Mouse (Mus musculus) forebrain, embryonic 10.5 days (tissue): Measurements from ENCODE around the gene Grm4. TPM values are rescaled to one million over a fixed set of nuclear protein-coding genes. Genes with fewer than 3 reads are reported as not detected.
"Not testable (repeated sequence)": the region's sequence is repeated elsewhere in the genome, so short reads cannot be mapped to it uniquely, and the experiment has no call there.

ENCODE experiments used
- DNase-seq: peaks from one replicate; pipeline ENCODE4 v3.0.0-alpha.2; 2017; ENCODE audit warnings: low spot score; ENCODE audit errors: extremely low spot score
- H3K27ac ChIP-seq: fragments of 300-500 bp; sonication (generic); 2 replicates; pipeline ENCODE4 v1.5.1; 2016; ENCODE audit warnings: mild to moderate bottlenecking
- H3K27me3 ChIP-seq: fragments of 300-500 bp; sonication (generic); 2 replicates; pipeline ENCODE4 v1.6.1; 2016; ENCODE audit warnings: mild to moderate bottlenecking; ENCODE audit not compliant: poor library complexity, severe bottlenecking
- H3K36me3 ChIP-seq: fragments of 300-500 bp; sonication (generic); replicated peaks from 2 replicates; pipeline ENCODE4 v1.6.1; 2016; ENCODE audit warnings: mild to moderate bottlenecking, moderate library complexity
- H3K4me1 ChIP-seq: fragments of 300-500 bp; sonication (generic); 2 replicates; pipeline ENCODE4 v1.6.1; 2016
- H3K4me3 ChIP-seq: fragments of 300-500 bp; sonication (generic); 2 replicates; pipeline ENCODE4 v1.5.1; 2016; ENCODE audit warnings: mild to moderate bottlenecking, moderate library complexity
- H3K9me3 ChIP-seq: fragments of 300-500 bp; sonication (generic); 2 replicates; pipeline ENCODE4 v1.6.1; 2016; ENCODE audit warnings: mild to moderate bottlenecking, moderate library complexity
- WGBS: fragments of 180-500 bp; shearing (Covaris S2); methylation state at CpG from one replicate; pipeline ENCODE4 v1.1.7; 2016; 5-methylcytosine and 5-hydroxymethylcytosine counted together
- polyA plus RNA-seq: library from polyadenylated mRNA; unstranded; fragments of >200 nt; fragmentation: Nextera tagmentation; extraction: Ambion mirVana; gene quantifications from 2 replicates; pipeline ENCODE4 v1.2.1, GENCODE M21; 2016

The Grm4 gene
- polyA plus RNA-seq, 1 experiment from 2014 or later, result 0.61 TPM

DNA sequence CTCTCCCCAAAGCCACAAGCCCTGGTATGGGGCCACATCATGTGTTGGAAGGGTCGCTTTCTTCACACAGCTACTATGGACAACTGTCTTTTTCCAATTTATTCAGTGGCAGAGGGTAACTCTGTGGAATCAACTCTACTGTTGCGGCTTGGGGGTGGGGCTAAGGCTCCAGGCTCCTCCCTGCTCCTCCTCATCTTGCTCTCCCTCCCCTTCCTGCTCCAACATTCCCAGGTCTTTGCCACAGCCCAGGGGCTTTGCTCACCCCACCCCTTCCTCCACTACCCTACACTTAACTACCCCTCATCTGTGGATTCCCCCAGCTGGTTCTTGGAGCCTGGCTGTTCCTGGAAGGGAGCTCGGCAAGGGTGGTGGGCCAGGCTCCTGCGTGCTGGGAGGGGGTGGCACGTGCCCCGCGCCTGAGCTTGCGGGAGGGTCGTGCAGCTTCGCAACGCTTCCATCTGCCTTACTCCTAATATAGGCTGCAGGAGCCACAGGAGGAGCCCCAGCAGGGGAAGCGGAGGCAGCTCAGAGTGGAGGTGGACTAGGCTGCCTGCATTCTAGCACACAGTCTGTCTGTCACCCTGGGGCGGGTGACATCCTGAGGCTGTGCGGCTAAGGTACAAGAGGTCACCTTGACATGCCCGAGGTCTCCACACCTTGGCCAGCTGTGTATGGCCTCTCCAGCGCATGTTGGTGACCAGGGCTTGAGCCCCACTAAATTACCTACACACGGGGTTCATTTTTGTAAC lies 135.5 kb downstream of the Grm4 start:
- H3K36me3 ChIP-seq, result no peaks in the 10 kb centered on the region
- DNase-seq, result no peak
- H3K4me3 ChIP-seq, result no peak overlapping the region
- H3K27me3 ChIP-seq, result peaks cover 15% of the 10 kb centered on the region
- no peaks in the 10 kb centered on the region for H3K9me3 ChIP-seq
- no peak overlapping the region; the same call in 1 of the 2 replicates for H3K27ac ChIP-seq
- WGBS, result 45% methylated on average over 17 of the region's 17 CpGs
- peaks cover 23% of the 10 kb centered on the region for H3K4me1 ChIP-seq

- no peak overlapping the region for H3K27ac ChIP-seq
- no peak overlapping the region for H3K4me3 ChIP-seq
- H3K36me3 ChIP-seq, result no peaks in the 10 kb centered on the region
- peaks cover 15% of the 10 kb centered on the region for H3K27me3 ChIP-seq
- peaks cover 21% of the 10 kb centered on the region for H3K4me1 ChIP-seq
- 0 out of 2 replicates have a peak, but pooled peaks cover 3% of the 10 kb centered on the region for H3K9me3 ChIP-seq
- 93% methylated on average over 11 of the region's 11 CpGs for WGBS
- no peak for DNase-seq
Measured at GRCm38 (mm10) chr17:27382916-27383315, 138.3 kb downstream of the Grm4 start.

DNA sequence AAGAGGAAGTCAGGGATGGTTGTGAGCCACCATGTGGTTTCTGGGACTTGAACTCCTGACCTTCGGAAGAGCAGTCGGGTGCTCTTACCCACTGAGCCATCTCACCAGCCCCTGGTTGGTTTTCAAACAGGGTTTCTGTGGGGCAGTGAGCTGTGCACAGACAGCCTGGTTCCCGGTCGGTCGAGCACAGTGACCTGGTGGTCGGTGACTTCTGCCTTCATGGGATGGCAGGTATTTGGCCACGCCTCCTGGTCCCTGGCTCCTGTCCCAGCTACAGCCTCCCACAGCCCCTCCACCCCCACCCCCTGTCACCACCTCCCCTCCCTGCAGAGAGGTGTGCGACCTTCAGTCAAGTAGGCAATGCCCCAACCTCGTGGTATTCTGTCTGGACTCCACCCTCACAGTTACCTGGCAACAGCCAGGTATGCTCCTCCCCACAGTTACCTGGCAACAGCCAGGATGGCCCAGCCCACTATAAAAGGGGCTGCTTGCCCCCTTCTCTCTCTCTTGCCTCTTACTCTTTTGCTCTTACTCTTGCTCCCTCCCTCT lies 140.2 kb downstream of the Grm4 start:
- not testable (repeated sequence) for H3K4me3 ChIP-seq, H3K36me3 ChIP-seq, DNase-seq, H3K27me3 ChIP-seq, H3K27ac ChIP-seq
- Histone ChIP-seq H3K9me3 (peaks cover 17% of the 10 kb centered on the region), H3K4me1 (peaks cover 20% of the 10 kb centered on the region)
- WGBS, result 69% methylated on average over 9 of the region's 9 CpGs

DNA sequence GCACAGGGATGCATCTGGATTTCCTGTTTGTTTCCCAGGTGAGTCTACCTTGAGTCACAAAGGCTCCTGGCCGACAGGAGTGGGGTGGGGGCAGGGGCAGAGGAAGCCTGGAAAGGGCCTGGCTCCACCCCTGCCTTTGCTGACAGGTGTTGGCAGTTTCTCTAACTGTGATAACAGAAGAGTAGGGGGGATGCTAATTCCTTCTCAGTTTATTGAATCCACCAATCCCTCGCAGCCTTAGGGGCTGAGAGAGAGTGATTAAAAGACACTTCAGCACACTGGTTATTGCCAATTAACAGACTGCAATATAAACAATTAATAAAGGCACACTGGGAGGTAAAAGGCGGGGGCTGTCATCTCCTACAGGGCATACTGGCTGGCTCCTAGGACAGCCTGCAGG lies 142.2 kb downstream of the Grm4 start:
- H3K27ac ChIP-seq, result no peak overlapping the region
- WGBS, result 48% methylated on average over 3 of the region's 3 CpGs
- no peak for DNase-seq

GRCm38 (mm10) chr17:27377151-27377550 lies 144.1 kb downstream of the Grm4 start:
- Histone ChIP-seq H3K36me3 (no peaks in the 10 kb centered on the region), H3K4me3 (no peak overlapping the region), H3K4me1 (peaks cover 11% of the 10 kb centered on the region; the same call in 1 of the 2 replicates), H3K27ac (no peak overlapping the region), H3K27me3 (no peaks in the 10 kb centered on the region), H3K9me3 (peaks cover 17% of the 10 kb centered on the region)
- 95% methylated on average over 1 of the region's 1 CpGs for WGBS
- DNase-seq, result no peak

More for the DNA sequence above, 142.2 kb downstream of the Grm4 start:
- Histone ChIP-seq H3K36me3 (no peaks in the 10 kb centered on the region), H3K9me3 (peaks cover 17% of the 10 kb centered on the region), H3K27me3 (no peaks in the 10 kb centered on the region), H3K4me1 (peaks cover 11% of the 10 kb centered on the region; the same call in 1 of the 2 replicates), H3K4me3 (no peak overlapping the region)

DNA sequence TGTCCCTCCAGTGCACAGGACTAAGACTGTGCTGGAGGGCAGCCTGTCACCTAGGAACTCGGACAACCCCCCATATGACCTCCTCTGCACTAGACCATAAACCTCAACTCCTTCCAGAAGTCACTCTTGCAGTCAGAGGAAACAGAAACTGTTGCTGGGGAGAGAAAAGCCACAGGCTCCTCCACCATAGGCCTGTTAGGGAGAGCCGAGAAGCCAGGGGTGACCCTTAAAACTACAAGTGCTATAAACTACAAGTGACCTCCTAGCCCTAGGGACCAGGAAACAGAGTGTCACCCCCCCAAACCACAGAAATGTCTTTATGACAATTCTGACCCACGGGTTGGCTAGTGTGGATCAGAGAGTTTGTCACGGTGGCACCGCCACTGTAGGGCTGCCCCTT lies 145.7 kb downstream of the Grm4 start:
- H3K4me1 ChIP-seq, result peaks cover 11% of the 10 kb centered on the region; the same call in 1 of the 2 replicates
- H3K27ac ChIP-seq, result no peak overlapping the region
- WGBS, result 88% methylated on average over 5 of the region's 5 CpGs

More for the DNA sequence above, 145.7 kb downstream of the Grm4 start:
- no peak for DNase-seq
- H3K36me3 ChIP-seq, result no peaks in the 10 kb centered on the region
- peaks cover 20% of the 10 kb centered on the region for H3K9me3 ChIP-seq
- H3K4me3 ChIP-seq, result no peak overlapping the region
- H3K27me3 ChIP-seq, result no peaks in the 10 kb centered on the region

Other genes with a start within 250 kb of the Grm4 start
- 821 and 911 TPM in 2 replicates for gene Hmga1, start 35.1 kb upstream of the Grm4 start, polyA plus RNA-seq
- gene AI413582, start 44.4 kb upstream of the Grm4 start, polyA plus RNA-seq, result 12.5 and 12.7 TPM in 2 replicates
- 81.9 and 91.7 TPM in 2 replicates for gene Nudt3, start 102.1 kb upstream of the Grm4 start, polyA plus RNA-seq
- gene RPS10-NUDT3, start 113.8 kb upstream of the Grm4 start, polyA plus RNA-seq, result not detected in 2 replicates
- 919 and 934 TPM in 2 replicates for gene Rps10, start 115.3 kb upstream of the Grm4 start, polyA plus RNA-seq
- 4.3 TPM in 2 replicates for gene Pacsin1, start 134.1 kb upstream of the Grm4 start, polyA plus RNA-seq
- 0.31 TPM in 1 of 2 replicates, not detected in the other for gene Spdef, start 207.6 kb upstream of the Grm4 start, polyA plus RNA-seq